Mouse (Mus musculus) testis, adult 2 months (tissue): ENCODE results near the gene Spsb1. TPM values are rescaled to one million over a fixed set of nuclear protein-coding genes. Genes with fewer than 3 reads are reported as not detected.

Experiments used
- H3K27ac ChIP-seq: fragments of 200-500 bp; 2 replicates; pipeline ENCODE4 v1.5.1; 2012; ENCODE audit warnings: low read depth, low read length; ENCODE audit not compliant: control insufficient read depth, insufficient read depth
- H3K27me3 ChIP-seq: fragments of 200-500 bp; 2 replicates; pipeline ENCODE4 v1.6.1; 2012; ENCODE audit warnings: mild to moderate bottlenecking, low read length, moderate library complexity; ENCODE audit not compliant: control insufficient read depth, insufficient read depth
- H3K36me3 ChIP-seq: fragments of 200-500 bp; 2 replicates; pipeline ENCODE4 v1.6.1; 2012; ENCODE audit warnings: mild to moderate bottlenecking, low read length; ENCODE audit not compliant: control insufficient read depth, insufficient read depth
- H3K4me1 ChIP-seq: fragments of 200-500 bp; 2 replicates; pipeline ENCODE4 v1.6.1; 2012; ENCODE audit warnings: low read length; ENCODE audit not compliant: control insufficient read depth, insufficient read depth
- H3K4me3 ChIP-seq: fragments of 200-500 bp; 2 replicates; pipeline ENCODE4 v1.5.1; 2012; ENCODE audit warnings: low read depth, mild to moderate bottlenecking, low read length, moderate library complexity, mixed read lengths; ENCODE audit not compliant: control insufficient read depth
- CTCF ChIP-seq: fragments of 200-500 bp; IDR thresholded peaks from 2 replicates; pipeline ENCODE4 v1.5.1; 2012; ENCODE audit warnings: low read depth, mild to moderate bottlenecking, inconsistent platforms, low read length, moderate library complexity; ENCODE audit not compliant: control insufficient read depth, insufficient read depth, insufficient replicate concordance
- POLR2A ChIP-seq: fragments of 200-500 bp; IDR thresholded peaks from 2 replicates; pipeline ENCODE4 v1.6.1; 2012; ENCODE audit warnings: low read depth, mild to moderate bottlenecking, inconsistent platforms, low read length, moderate library complexity; ENCODE audit not compliant: control insufficient read depth
- polyA plus RNA-seq: library from polyadenylated mRNA; depleted of rRNA; stranded (reverse); fragments of >200 nt; gene quantifications from 2 replicates; pipeline ENCODE4 v1.2.3, GENCODE M21; 2012

The Spsb1 gene
- polyA plus RNA-seq, 1 experiment = 71.5 TPM

DNA sequence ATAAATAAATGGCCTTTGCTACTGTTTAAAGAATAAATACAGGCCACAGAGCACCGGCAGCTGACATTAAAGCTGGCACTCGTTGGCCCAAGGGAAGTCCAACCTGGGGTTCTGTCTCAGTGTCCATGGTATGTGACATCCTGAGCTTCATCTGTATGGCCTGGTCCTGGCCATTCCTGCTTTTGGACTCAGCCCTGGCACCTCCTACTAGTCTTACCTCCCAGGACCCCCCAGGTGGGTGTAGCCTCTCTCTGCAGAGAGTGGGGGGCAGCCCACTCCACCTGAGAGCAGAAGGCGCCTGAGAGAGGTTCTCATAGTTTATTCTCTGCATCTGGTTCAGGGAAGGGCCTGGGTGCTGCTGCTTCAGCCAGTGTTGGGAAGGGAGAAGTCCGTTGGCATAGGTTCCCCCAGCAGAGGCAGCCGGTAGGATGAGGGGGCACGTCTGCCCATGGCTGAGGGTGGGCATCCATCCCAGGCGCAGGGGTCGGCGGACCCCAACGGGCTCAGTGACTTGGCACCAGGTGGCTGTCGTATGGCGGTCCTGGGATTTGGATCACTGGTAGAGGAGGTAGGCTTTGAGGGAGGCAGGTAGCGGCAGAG lies 57.1 kb downstream of the Spsb1 start:
- Histone ChIP-seq H3K4me3 (no peak overlapping the region), H3K4me1 (peaks cover 5% of the 10 kb centered on the region), H3K27me3 (no peaks in the 10 kb centered on the region), H3K36me3 (no peaks in the 10 kb centered on the region), H3K27ac (no peak overlapping the region)
- no peak for TF ChIP-seq CTCF
- TF ChIP-seq POLR2A = no peak

DNA sequence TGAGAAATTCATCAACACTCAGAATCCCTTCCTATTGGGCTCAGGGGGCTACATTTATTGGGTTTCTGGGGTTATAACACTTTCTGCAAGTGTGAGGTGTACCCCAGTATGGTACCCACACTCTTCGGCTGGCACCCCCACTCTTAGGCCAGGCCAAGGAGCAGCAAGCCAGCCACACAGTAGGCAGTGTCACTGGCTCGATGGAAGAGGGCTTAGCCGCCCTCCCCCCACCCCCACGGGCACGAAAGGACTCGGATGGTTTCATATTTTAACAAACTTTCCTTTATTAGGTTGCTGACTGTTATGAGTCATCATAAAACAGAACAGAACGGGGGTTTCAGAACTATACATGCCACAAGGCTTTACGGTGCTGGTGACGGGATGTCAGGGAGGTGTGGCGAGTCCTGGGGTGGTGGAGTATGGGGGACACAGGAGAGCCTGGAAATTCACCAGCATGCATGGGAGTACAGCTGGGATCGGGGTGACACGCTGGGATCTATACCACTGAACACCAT lies 58.8 kb downstream of the Spsb1 start:
- TF ChIP-seq CTCF = no peak
- TF ChIP-seq POLR2A = no peak
- Histone ChIP-seq H3K4me1 (peaks cover 2% of the 10 kb centered on the region; the same call in 1 of the 2 replicates), H3K27me3 (no peaks in the 10 kb centered on the region), H3K4me3 (no peak overlapping the region), H3K36me3 (no peaks in the 10 kb centered on the region), H3K27ac (no peak overlapping the region)

DNA sequence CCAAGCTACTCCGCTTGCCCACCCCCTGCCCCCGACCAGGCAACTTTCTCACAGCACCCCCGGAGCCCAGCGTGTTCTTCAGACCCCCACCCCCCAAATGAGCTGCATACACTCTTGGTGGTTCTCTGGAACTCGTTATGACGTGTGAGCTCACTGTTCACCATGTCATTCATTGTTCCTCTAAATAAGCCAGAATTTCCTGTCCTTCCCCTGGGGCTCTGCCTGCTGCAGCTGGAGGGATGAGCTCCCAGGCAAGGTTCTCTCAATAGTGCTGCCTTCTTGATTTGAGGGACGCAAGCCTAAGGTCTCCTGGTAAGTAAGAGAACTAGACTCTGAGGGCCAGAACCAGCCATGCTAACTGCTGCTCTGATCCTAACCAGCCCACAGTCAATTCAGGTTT lies 59.6 kb downstream of the Spsb1 start:
- peaks cover under 1% of the 10 kb centered on the region; the same call in 1 of the 2 replicates for H3K4me1 ChIP-seq
- H3K27ac ChIP-seq = no peak overlapping the region
- no peak overlapping the region for H3K4me3 ChIP-seq
- TF ChIP-seq POLR2A (no peak), CTCF (no peak)
- no peaks in the 10 kb centered on the region for H3K27me3 ChIP-seq
- no peaks in the 10 kb centered on the region for H3K36me3 ChIP-seq

DNA sequence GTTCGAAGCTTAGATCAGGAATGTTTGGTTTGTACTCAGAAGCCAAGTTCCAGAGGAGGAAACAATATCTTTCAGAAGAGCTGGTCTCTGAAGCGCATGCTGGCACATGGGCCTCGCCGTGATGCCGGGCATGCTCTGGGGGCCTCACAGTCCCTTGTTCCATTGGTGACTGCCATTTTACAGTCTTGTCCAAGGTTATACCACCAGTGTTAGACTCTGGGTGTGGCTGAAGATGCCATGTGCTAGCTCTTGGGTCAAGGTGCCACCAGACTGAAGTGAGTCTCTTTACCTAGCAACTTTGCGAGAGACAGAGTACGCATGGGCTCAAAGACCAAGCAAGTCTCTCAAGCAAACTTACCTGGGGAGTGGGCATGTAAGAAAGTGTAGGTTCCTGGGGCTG lies 60.5 kb downstream of the Spsb1 start:
- H3K4me3 ChIP-seq = no peak overlapping the region
- H3K36me3 ChIP-seq = no peaks in the 10 kb centered on the region
- TF ChIP-seq CTCF (no peak), POLR2A (no peak)
- no peaks in the 10 kb centered on the region for H3K27me3 ChIP-seq
- peaks cover 6% of the 10 kb centered on the region for H3K4me1 ChIP-seq
- no peak overlapping the region for H3K27ac ChIP-seq

DNA sequence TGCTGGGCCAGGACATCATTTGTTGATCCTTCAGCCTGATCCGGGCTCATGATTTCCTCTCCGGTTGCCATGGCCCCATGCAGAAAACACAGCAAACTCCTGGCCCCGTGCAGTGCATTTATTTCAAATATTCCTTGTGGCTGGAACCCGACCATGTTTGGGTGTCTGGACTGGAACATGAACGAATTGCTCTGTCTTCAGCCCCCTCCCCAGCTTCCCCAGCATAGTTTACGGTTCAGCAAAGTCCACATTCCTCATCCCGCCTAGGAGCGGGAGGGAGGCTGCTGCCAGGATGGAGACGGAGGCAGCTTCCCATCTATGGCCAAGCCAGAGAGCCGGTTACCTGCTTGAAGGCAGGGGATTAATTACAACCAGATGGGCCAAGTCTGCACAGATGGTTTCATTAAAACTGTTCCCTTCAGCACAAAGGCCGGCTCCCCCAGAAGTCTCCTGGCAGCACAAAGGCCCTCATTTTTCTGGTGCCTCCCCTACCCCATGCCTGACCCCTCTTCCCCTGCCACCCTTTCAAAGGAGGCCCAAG lies 61.2 kb downstream of the Spsb1 start:
- no peaks in the 10 kb centered on the region for H3K36me3 ChIP-seq
- H3K4me3 ChIP-seq = no peak overlapping the region
- peaks cover 11% of the 10 kb centered on the region for H3K4me1 ChIP-seq
- no peaks in the 10 kb centered on the region for H3K27me3 ChIP-seq
- H3K27ac ChIP-seq = no peak overlapping the region
- TF ChIP-seq POLR2A (no peak), CTCF (no peak)

DNA sequence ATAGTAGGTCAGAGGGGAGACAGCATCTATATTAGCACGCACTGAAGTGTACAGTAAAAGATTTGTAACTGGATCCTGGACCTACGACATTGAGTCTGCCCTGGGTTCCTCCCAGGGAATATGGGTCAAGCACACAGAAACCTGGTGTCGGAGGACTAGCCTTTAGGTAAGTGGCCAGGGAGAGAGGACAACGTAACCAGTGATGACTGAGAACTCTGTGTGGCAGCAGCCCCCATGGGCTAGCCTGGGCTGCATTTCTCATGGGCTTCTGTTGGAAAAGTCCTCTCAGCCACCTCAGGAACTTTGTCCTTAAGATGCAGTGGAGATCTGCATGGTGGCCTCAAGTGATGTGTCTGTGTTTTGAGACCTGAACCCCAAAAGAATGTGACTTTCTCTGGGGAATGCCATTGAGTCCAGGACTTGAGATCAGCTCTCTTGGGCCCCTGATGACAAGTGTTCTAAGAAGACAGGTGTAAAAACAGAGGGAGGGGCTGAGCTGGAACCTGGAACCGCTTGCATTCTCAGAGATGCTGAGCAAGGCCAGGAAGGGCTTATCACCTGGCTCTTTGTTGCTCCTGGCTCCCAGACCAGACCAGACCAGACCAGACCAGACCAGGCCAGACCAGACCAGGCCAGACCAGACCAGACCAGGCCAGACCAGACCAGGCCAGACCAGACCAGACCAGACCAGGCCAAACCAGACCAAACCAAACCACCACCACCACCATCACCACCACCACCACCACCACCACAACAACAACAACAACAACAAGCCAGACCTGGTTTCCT lies 63.5 kb downstream of the Spsb1 start:
- TF ChIP-seq CTCF (no peak), POLR2A (no peak)
- H3K4me1 ChIP-seq = peaks cover 12% of the 10 kb centered on the region
- H3K27ac ChIP-seq = peak overlapping the region; percentile 19; the same call in 1 of the 2 replicates
- H3K4me3 ChIP-seq = no peak overlapping the region
- H3K27me3 ChIP-seq = no peaks in the 10 kb centered on the region
- H3K36me3 ChIP-seq = no peaks in the 10 kb centered on the region

DNA sequence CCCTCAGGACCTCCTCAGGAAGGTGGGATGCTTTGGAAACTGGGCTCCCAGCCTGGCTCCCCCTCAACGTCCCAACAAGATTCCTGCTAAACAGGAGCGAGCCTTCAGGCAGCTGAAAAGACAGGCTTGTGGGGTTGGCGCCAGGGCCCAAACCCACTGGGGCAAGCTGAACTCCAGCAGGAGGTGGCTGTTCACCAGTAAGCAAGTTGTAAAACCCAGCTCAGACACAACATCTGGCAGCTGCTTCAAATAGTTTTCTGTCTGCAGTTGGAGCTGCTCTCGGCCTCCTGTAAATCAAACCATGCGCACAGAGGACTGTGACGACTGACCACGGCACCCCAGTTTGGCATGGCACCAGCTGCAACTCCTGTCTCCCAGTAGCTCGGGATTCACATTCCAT lies 64.3 kb downstream of the Spsb1 start:
- Histone ChIP-seq H3K4me3 (no peak overlapping the region), H3K36me3 (no peaks in the 10 kb centered on the region), H3K27ac (peak overlapping the region; percentile 67), H3K4me1 (peaks cover 15% of the 10 kb centered on the region), H3K27me3 (no peaks in the 10 kb centered on the region)
- TF ChIP-seq CTCF (no peak), POLR2A (no peak)
